Mouse (Mus musculus) erythroid progenitor cell, adult 5-6 weeks (primary cell): ENCODE results near the gene Wwox. TPM values are rescaled to one million over a fixed set of nuclear protein-coding genes. Genes with fewer than 3 reads are reported as not detected.

Experiments used
- ATAC-seq: replicated peaks from 2 replicates; pipeline ENCODE4 v1.8.0; 2016; ENCODE audit warnings: moderate number of reproducible peaks, mild to moderate bottlenecking, moderate TSS enrichment, inconsistent platforms; ENCODE audit not compliant: poor library complexity, low FRiP score, severe bottlenecking
- total RNA-seq, 2 experiments: library from RNA; stranded (forward) in 1 of 2; stranded (reverse) in 1 of 2; fragments of 150-400 nt in 1 of 2; fragments of 186-747, 209-891 nt in 1 of 2; gene quantifications; 2 replicates each; pipeline versions ENCODE4 v1.2.3 to v1.2.4; 2015 to 2017; ENCODE audit warnings: low replicate concordance in 2 of 2

The Wwox gene
- total RNA-seq, 2 experiments from 2014 or later, result 3.8 to 3.9 TPM

- ATAC-seq, result no peak
Observed at GRCm38 (mm10) chr8:114974336-114974950, 535.0 kb downstream of the Wwox start.

- no peak for ATAC-seq
Observed at GRCm38 (mm10) chr8:114977746-114978145, 538.3 kb downstream of the Wwox start.

- ATAC-seq, result no peak
Observed at GRCm38 (mm10) chr8:114978206-114978960, 538.9 kb downstream of the Wwox start.

- no peak for ATAC-seq
Observed at GRCm38 (mm10) chr8:114979671-114980070, 540.2 kb downstream of the Wwox start.

- ATAC-seq, result no peak
Observed at GRCm38 (mm10) chr8:114982762-114983161, 543.3 kb downstream of the Wwox start.

- no peak for ATAC-seq
Observed at GRCm38 (mm10) chr8:114984500-114984899, 545.0 kb downstream of the Wwox start.

GRCm38 (mm10) chr8:114985996-114986395 is 546.5 kb downstream of the Wwox start:
- no peak for ATAC-seq

- no peak for ATAC-seq
Observed at GRCm38 (mm10) chr8:114986971-114987370, 547.5 kb downstream of the Wwox start.

- no peak for ATAC-seq
Observed at GRCm38 (mm10) chr8:114990865-114991613, 551.6 kb downstream of the Wwox start.

- ATAC-seq, result no peak
Observed at GRCm38 (mm10) chr8:115000736-115001135, 561.3 kb downstream of the Wwox start.

- ATAC-seq, result no peak
Observed at GRCm38 (mm10) chr8:115005021-115005420, 565.6 kb downstream of the Wwox start.

GRCm38 (mm10) chr8:115006561-115006960 is 567.1 kb downstream of the Wwox start:
- no peak for ATAC-seq

- ATAC-seq, result no peak
Observed at GRCm38 (mm10) chr8:115007280-115007679, 567.8 kb downstream of the Wwox start.

- no peak for ATAC-seq
Observed at GRCm38 (mm10) chr8:115008624-115009620, 569.5 kb downstream of the Wwox start.

GRCm38 (mm10) chr8:115009897-115010768 is 570.7 kb downstream of the Wwox start:
- ATAC-seq, result no peak

- no peak for ATAC-seq
Observed at GRCm38 (mm10) chr8:115010769-115011073, 571.3 kb downstream of the Wwox start.

GRCm38 (mm10) chr8:115019661-115020060 is 580.2 kb downstream of the Wwox start:
- no peak for ATAC-seq

- no peak for ATAC-seq
Observed at GRCm38 (mm10) chr8:115021731-115022130, 582.3 kb downstream of the Wwox start.

- ATAC-seq, result no peak
Observed at GRCm38 (mm10) chr8:115024062-115024461, 584.6 kb downstream of the Wwox start.
